Mouse (Mus musculus): ENCODE results near the gene Cwc15. TPM values are rescaled to one million over a fixed set of nuclear protein-coding genes. Genes with fewer than 3 reads are reported as not detected.

Cwc15 gene
- total RNA-seq, 2 experiments from 2014 or later, result 83.6 to 87.8 TPM

DNA sequence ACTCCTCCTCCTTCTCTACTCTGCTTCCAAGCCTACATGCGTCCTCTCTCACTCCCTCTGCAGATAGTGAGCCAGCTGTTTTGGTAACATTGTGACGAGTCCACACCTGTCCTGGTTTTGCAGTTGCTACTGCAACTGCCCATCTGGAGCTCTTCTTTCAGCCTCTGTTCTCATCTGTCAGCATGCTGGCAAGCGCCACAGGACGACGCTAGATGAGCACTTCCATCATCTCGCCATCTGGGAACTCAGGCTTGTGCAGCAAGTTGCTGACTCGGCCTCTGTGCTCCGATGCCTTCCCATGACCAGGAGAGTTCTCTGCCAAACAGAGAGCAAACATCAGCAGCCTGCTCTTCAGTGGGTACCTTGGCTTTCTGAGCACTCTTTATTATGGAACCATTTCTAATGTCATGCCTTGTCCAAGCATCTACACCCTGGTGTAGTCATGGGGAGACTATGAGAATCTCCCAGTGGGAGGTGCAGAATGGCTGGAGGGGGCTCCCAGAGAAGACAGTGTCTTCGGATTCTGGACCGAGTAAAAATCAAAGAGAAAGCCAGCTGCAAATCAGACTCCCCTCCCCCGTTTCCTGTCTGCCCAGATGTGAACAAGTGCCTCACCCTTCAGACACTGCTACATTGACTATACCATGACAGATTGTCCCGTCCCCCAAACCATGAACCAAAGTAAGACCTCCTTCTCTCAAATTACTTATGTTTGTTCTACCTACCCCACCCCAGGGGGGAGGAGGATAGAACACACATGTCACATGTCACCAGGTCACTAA is 47.4 kb downstream of the Cwc15 start:
- no peak for DNase-seq (ENCODE audit: low spot score in 2 of 2)

DNA sequence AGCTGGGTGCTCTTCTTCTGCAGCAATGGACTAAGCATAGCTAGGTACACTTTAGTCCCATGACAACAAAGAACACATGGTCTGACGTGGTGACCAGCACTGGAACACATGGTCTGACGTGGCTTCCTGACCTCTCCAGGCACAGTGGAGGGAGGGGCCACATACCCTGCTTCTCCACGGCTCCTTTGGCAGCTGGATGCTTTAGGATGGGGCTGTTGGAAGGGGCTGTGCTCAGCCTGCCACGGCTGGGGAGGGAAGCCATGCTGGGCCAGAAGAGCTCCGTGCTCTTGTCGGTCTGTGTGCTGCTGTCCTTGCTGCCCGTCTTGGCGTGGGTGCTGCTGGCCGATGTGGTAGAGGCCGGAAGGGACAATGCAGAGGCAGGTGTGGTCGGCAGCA is 47.9 kb downstream of the Cwc15 start:
- DNase-seq (ENCODE audit: low spot score in 2 of 2), result no peak

DNA sequence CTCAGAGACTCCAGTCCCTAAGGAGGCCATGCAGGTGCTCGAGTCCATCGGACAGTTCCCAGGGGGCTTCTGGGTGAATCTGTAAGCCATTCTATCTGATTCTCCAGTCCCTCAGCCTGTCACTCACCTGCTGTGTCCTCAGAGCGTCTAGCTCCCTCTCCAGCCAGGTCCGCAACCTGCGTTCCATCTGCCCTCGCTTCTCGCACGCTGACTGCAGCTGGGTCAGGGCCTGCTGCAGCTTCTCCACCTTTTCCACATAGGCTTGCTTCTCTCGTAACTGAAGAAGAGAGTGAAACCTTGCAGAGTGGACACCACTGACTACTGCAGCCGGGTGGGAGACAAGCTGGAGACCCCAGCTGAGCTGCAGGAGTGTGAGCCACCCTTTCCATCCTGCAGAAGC is 57.9 kb downstream of the Cwc15 start:
- no peak for DNase-seq (ENCODE audit: low spot score in 2 of 2)

DNA sequence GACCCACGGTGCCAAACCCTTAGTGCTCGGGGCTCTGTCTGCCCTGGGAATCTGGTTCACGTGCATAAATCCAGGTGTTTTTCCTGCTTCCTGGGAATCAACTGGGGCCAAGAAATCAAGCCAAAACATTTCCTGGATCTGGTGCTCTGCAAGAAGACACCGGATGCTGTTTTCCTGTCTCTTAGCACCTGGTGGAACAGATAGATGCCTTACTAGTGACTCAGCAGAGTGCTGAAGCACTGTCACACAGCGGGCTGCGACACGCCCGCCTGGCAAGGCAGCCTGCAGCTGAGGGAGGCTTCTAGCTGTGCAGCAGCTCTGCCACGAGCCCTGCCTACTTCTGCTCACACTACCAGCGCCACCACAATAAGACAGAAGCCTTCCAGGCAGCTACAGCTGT is 59.0 kb downstream of the Cwc15 start:
- peak in 1 of 2 experiments; percentile 26 for DNase-seq (ENCODE audit: low spot score in 2 of 2)

DNA sequence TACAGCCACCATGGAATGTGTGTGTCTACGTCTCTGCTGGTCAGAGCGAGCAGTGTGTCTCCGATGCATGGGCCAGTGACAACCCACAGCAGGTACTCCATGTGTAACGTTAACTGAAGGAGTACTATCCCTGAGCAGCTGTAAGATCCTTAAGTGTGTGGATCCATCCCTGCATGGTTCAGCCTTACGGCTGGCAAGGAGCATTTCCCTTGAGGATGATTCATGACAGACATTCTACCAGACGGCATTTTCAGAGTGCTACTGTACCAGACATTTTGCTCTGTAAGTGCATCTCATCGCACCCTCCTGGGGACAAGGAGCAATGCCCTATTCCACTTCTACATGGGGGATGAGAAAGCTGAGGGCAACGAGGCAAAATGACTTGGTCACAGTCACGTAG is 59.6 kb downstream of the Cwc15 start:
- peak in 1 of 2 experiments; percentile 28 for DNase-seq (ENCODE audit: low spot score in 2 of 2)

Other genes with a start within 250 kb of the Cwc15 start
- gene Sesn3, start 225.6 kb upstream of the Cwc15 start, total RNA-seq (2021), result 10 to 100 TPM; 77.5 to 87.8 TPM
- gene Endod1, start 119.1 kb upstream of the Cwc15 start, total RNA-seq (2021), result 10 to 100 TPM; 77.6 to 81.3 TPM
- gene Kdm4d, start 135 bp upstream of the Cwc15 start, total RNA-seq (2021), result 1 to 10 TPM; 1.3 to 1.5 TPM
- gene Amotl1, start 144.4 kb downstream of the Cwc15 start, total RNA-seq (2021), result 10 to 100 TPM; 13.9 to 15.0 TPM
- gene Piwil4, start 240.1 kb downstream of the Cwc15 start, total RNA-seq (2021), result not detected

Data from layer of hippocampus, adult 18-20 months (tissue).